Mouse (Mus musculus) hindbrain, postnatal 0 days (tissue): ENCODE measurements at regions not wholly inside any gene's neighbourhood (a gene's known extent, or its start where the extent isn't known, plus 50 kb on each side); places are given as distances from the start of the nearest gene placed in this dataset.

Experiments
- ATAC-seq: fragments of 200-750 bp; cut with Nextera tagmentation; 2 replicates; pipeline ENCODE4 v1.8.0; 2017; ENCODE audit warnings: mild to moderate bottlenecking, moderate TSS enrichment, moderate library complexity
- DNase-seq: peaks from one replicate; pipeline ENCODE4 v3.0.0-alpha.2; 2015; ENCODE audit warnings: low spot score
- H3K27ac ChIP-seq: fragments of 300-500 bp; sonication (generic); 2 replicates; pipeline ENCODE4 v1.5.1; 2014; ENCODE audit warnings: mild to moderate bottlenecking
- H3K27me3 ChIP-seq: fragments of 300-500 bp; sonication (generic); 2 replicates; pipeline ENCODE4 v1.6.1; 2014; ENCODE audit warnings: low read length, mixed read lengths; ENCODE audit not compliant: insufficient read depth
- H3K36me3 ChIP-seq: fragments of 300-500 bp; sonication (generic); 2 replicates; pipeline ENCODE4 v1.6.1; 2014; ENCODE audit warnings: low read length, mixed read lengths; ENCODE audit not compliant: insufficient read depth
- H3K4me1 ChIP-seq: fragments of 300-500 bp; sonication (generic); 2 replicates; pipeline ENCODE4 v1.6.1; 2014; ENCODE audit warnings: antibody characterized with exemption, low read length, mixed read lengths; ENCODE audit not compliant: insufficient read depth
- H3K4me2 ChIP-seq: fragments of 300-500 bp; sonication (generic); 2 replicates; pipeline ENCODE4 v1.6.1; 2014; ENCODE audit warnings: low read depth, mild to moderate bottlenecking, low read length, moderate library complexity, mixed read lengths
- H3K4me3 ChIP-seq: fragments of 300-500 bp; sonication (generic); 2 replicates; pipeline ENCODE4 v1.5.1; 2014; ENCODE audit warnings: low read length
- H3K9ac ChIP-seq: fragments of 300-500 bp; sonication (generic); replicated peaks from 2 replicates; pipeline ENCODE4 v1.6.1; 2014; ENCODE audit warnings: mild to moderate bottlenecking, low read length, moderate library complexity, mixed read lengths
- H3K9me3 ChIP-seq: fragments of 300-500 bp; sonication (generic); 2 replicates; pipeline ENCODE4 v1.6.1; 2016; ENCODE audit warnings: low read length, mixed read lengths
- CTCF ChIP-seq: IDR thresholded peaks from 2 replicates; pipeline ENCODE4 v1.5.1; 2016; ENCODE audit warnings: antibody characterized with exemption, control low read depth, low read depth
- WGBS: fragments of 180-500 bp; shearing (Covaris S2); extraction: QIAGEN DNeasy Blood & Tissue Kit; methylation state at CpG from one replicate; pipeline ENCODE4 v1.1.7; 2014; 5-methylcytosine and 5-hydroxymethylcytosine counted together

- 6% methylated on average over 11 of the region's 11 CpGs for WGBS
- peak overlapping the region; percentile 7; the same call in 1 of the 2 replicates for H3K4me3 ChIP-seq
These were observed 57.0 kb upstream of the Siglech start for GRCm38 (mm10) chr7:55710872-55711558.

More at GRCm38 (mm10) chr7:55710872-55711558, 57.0 kb upstream of the Siglech start:
- ATAC-seq = peak; percentile 90
- Histone ChIP-seq H3K4me1 (no peaks in the 10 kb centered on the region), H3K36me3 (no peaks in the 10 kb centered on the region), H3K9ac (no peak overlapping the region), H3K4me2 (peak overlapping the region; percentile 38), H3K27me3 (no peaks in the 10 kb centered on the region), H3K9me3 (no peaks in the 10 kb centered on the region), H3K27ac (no peak overlapping the region)
- TF ChIP-seq CTCF = peak; percentile 98
- peak; percentile 94 for DNase-seq
